In genomic region chr11:20132955-20133562, GRCm38 (mm10) we compare ENCODE assay signal across 8 mouse cellular contexts. TPM values are rescaled to one million over a fixed set of nuclear protein-coding genes. Genes with fewer than 3 reads are reported as not detected.
DNase-seq lines count a peak whose midpoint lies in the region; ATAC-seq and TF ChIP-seq lines count a peak whose summit lies in the region.

No protein-coding gene starts in this region.

- H3K9me3 ChIP-seq in midbrain, embryonic 11.5 days (ENCODE audit: control insufficient read depth, low read length), result no peaks in the 10 kb centered on the region
- H3K9me3 ChIP-seq in midbrain, embryonic 16.5 days (replicated peaks; ENCODE audit: control insufficient read depth, low read length, poor library complexity, severe bottlenecking), result no peaks in the 10 kb centered on the region
- no peaks in the 10 kb centered on the region for H3K9me3 ChIP-seq in midbrain, embryonic 14.5 days (ENCODE audit: control insufficient read depth, low read length)

- no peaks in the 10 kb centered on the region for H3K36me3 ChIP-seq in midbrain, embryonic 11.5 days (ENCODE audit: control insufficient read depth, insufficient read depth, low read length)
- H3K36me3 ChIP-seq in midbrain, embryonic 16.5 days (ENCODE audit: control insufficient read depth, insufficient read depth, low read length), result no peaks in the 10 kb centered on the region
- no peaks in the 10 kb centered on the region for H3K36me3 ChIP-seq in midbrain, embryonic 14.5 days (ENCODE audit: control insufficient read depth, insufficient read depth, low read length)

- no peak for ATAC-seq in midbrain, embryonic 11.5 days (ENCODE audit: low FRiP score)
- no peak for ATAC-seq in midbrain, embryonic 16.5 days
- ATAC-seq in midbrain, embryonic 14.5 days (ENCODE audit: low FRiP score, low TSS enrichment), result no peak

- no peak overlapping the region for H3K4me3 ChIP-seq in midbrain, embryonic 11.5 days (ENCODE audit: low read depth, low read length)
- no peak overlapping the region for H3K4me3 ChIP-seq in midbrain, embryonic 16.5 days (ENCODE audit: low read depth, low read length)
- H3K4me3 ChIP-seq in cortical plate, adult 2 months (ENCODE audit: insufficient read depth, low read length), result peak overlapping the region; percentile 0; the same call in 1 of the 2 replicates
- no peak overlapping the region for H3K4me3 ChIP-seq in midbrain, embryonic 14.5 days (replicated peaks; ENCODE audit: low read depth, low read length)

- H3K9ac ChIP-seq in midbrain, embryonic 11.5 days (ENCODE audit: low read length), result no peak overlapping the region
- no peak overlapping the region for H3K9ac ChIP-seq in midbrain, embryonic 16.5 days (ENCODE audit: low read depth, low read length)
- no peak overlapping the region for H3K9ac ChIP-seq in midbrain, embryonic 14.5 days (replicated peaks; ENCODE audit: low read length)

- no peak overlapping the region for H3K27ac ChIP-seq in midbrain, embryonic 11.5 days (ENCODE audit: low read depth, low read length)
- H3K27ac ChIP-seq in midbrain, embryonic 16.5 days (ENCODE audit: low read length), result no peak overlapping the region
- no peak overlapping the region for H3K27ac ChIP-seq in cortical plate, adult 2 months (ENCODE audit: insufficient read depth, low read length)
- H3K27ac ChIP-seq in midbrain, embryonic 14.5 days (replicated peaks; ENCODE audit: low read depth, low read length), result no peak overlapping the region

- peak; percentile 93 for DNase-seq in midbrain, embryonic 11.5 days (ENCODE audit: low spot score, missing footprints)
- peak; percentile 73 for DNase-seq in gastrocnemius, postnatal 14 days
- peak; percentile 89 for DNase-seq in kidney, adult 18-20 months
- DNase-seq in left cerebral cortex, postnatal 4 days, result peak; percentile 69
- DNase-seq in midbrain, embryonic 14.5 days, result peak; percentile 83
- peak; percentile 44 to 73 for DNase-seq in spleen, postnatal 14 days (ENCODE audit: low spot score in 2 of 2)

- no peaks in the 10 kb centered on the region for H3K4me1 ChIP-seq in midbrain, embryonic 11.5 days (ENCODE audit: control insufficient read depth, insufficient read depth, low read length)
- no peaks in the 10 kb centered on the region for H3K4me1 ChIP-seq in midbrain, embryonic 16.5 days (ENCODE audit: control insufficient read depth, insufficient read depth, low read length)
- H3K4me1 ChIP-seq in cortical plate, adult 2 months (ENCODE audit: control insufficient read depth, insufficient read depth, low read length), result no peaks in the 10 kb centered on the region
- no peaks in the 10 kb centered on the region for H3K4me1 ChIP-seq in midbrain, embryonic 14.5 days (ENCODE audit: control insufficient read depth, insufficient read depth, low read length)

- 43% methylated on average over 11 of the region's 12 CpGs for WGBS in midbrain, embryonic 11.5 days
- WGBS in midbrain, embryonic 16.5 days, result 36% methylated on average over 11 of the region's 12 CpGs
- 38% methylated on average over 12 of the region's 12 CpGs for WGBS in midbrain, embryonic 14.5 days

- no peaks in the 10 kb centered on the region for H3K27me3 ChIP-seq in midbrain, embryonic 11.5 days (ENCODE audit: control insufficient read depth, insufficient read depth, low read length)
- H3K27me3 ChIP-seq in midbrain, embryonic 16.5 days (ENCODE audit: control insufficient read depth, insufficient read depth, low read depth, low read length), result no peaks in the 10 kb centered on the region
- no peaks in the 10 kb centered on the region for H3K27me3 ChIP-seq in midbrain, embryonic 14.5 days (ENCODE audit: control insufficient read depth, insufficient read depth, low read length)

- intact Hi-C loops in gastrocnemius, postnatal 14 days (cut with DNase I; ENCODE audit: low total_unique reads), result loop anchor here (2.0 kb wide), 1 partner anchor 270 kb away; no protein-coding TSS in a partner anchor
- intact Hi-C loops in left cerebral cortex, postnatal 4 days (cut with DNase I), result no loop called here

- peak; percentile 82 for TF ChIP-seq CTCF in cortical plate, adult 2 months (IDR thresholded peaks at IDR 0.05; ENCODE audit: extremely low read depth, insufficient read depth, low read length)

- no peak for TF ChIP-seq POLR2A in cortical plate, adult 2 months (IDR thresholded peaks at IDR 0.05; ENCODE audit: extremely low read depth, insufficient read depth, low read length)

- no peak overlapping the region for H3K4me2 ChIP-seq in midbrain, embryonic 11.5 days
- H3K4me2 ChIP-seq in midbrain, embryonic 16.5 days (ENCODE audit: low read length), result no peak overlapping the region
- H3K4me2 ChIP-seq in midbrain, embryonic 14.5 days (ENCODE audit: low read length), result no peak overlapping the region

RNA-seq across cellular contexts. Expression of gene Actr2, which starts 20.3 kb away (rescaled TPM):
- 75.9 and 87.4 TPM in 2 replicates for polyA plus RNA-seq in midbrain, embryonic 11.5 days (2014; fragmentation: Nextera tagmentation; extraction: Ambion mirVana)
- 188 and 208 TPM in 2 replicates for polyA plus RNA-seq in midbrain, embryonic 16.5 days (2015; fragmentation: Nextera tagmentation; extraction: Ambion mirVana)
- 130 and 132 TPM in 2 replicates for polyA plus RNA-seq in cortical plate, adult 2 months (2012; rRNA removed)
- total RNA-seq in gastrocnemius, postnatal 14 days (2021), result 10 to 100 TPM; 39.7 to 42.7 TPM
- total RNA-seq in left cerebral cortex, postnatal 4 days (2021), result 100 to 1,000 TPM; 283 to 291 TPM
- 107 and 112 TPM in 2 replicates for polyA plus RNA-seq in midbrain, embryonic 14.5 days (2014; fragmentation: Nextera tagmentation; extraction: Ambion mirVana)
